Mouse (Mus musculus): ENCODE results near the gene Kat2b. TPM values are rescaled to one million over a fixed set of nuclear protein-coding genes. Genes with fewer than 3 reads are reported as not detected.
A peak's percentile ranks its signal among the peaks of the same experiment; 100 is the strongest.
"Not testable (repeated sequence)": the region's sequence is repeated elsewhere in the genome, so short reads cannot be mapped to it uniquely, and the experiment has no call there.

Gene Kat2b
- polyA plus RNA-seq, 1 experiment from 2014 or later = 5.2 TPM

- TF ChIP-seq CTCF (IDR thresholded peaks at IDR 0.05; ENCODE audit: low read depth) = no peak
- Histone ChIP-seq H3K4me2 (no peak overlapping the region), H3K4me3 (ENCODE audit: low read depth, low read length) (no peak overlapping the region), H3K27ac (ENCODE audit: low read depth) (no peak overlapping the region), H3K27me3 (ENCODE audit: insufficient read depth, low read length) (no peaks in the 10 kb centered on the region), H3K36me3 (ENCODE audit: insufficient read depth) (peaks cover 24% of the 10 kb centered on the region), H3K9ac (no peak overlapping the region), H3K4me1 (ENCODE audit: insufficient read depth) (no peaks in the 10 kb centered on the region), H3K9me3 (ENCODE audit: low read depth, low read length) (no peaks in the 10 kb centered on the region)
- ATAC-seq (ENCODE audit: insufficient read depth) = no peak
- no peak for DNase-seq
- WGBS = 82% methylated on average over 4 of the region's 4 CpGs
These were observed 76.7 kb downstream of the Kat2b start for GRCm38 (mm10) chr17:53643360-53643759.

DNA sequence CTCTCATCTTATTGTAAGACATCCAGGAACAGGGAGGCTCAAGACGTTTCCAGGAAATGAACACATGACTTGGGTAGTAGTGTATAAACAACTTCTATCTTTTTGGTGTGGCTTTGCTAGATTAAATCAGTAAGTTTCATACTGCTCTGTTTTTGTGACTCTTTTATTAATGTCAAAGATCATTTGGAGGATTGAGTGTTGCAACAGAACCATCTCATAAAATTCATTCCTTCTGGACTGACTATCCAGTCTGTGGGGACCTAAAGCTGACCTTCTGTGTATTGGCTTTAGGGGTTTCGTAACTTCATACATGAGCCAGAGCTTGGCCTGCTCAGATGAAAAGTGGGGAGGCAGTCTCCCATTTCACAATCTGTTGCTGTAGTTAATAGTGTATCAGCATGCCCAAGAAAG is 83.6 kb downstream of the Kat2b start:
- H3K27ac ChIP-seq (ENCODE audit: low read depth) = no peak overlapping the region
- TF ChIP-seq CTCF (IDR thresholded peaks at IDR 0.05; ENCODE audit: low read depth) = no peak
- 0 out of 2 replicates have a peak, but pooled peaks cover 11% of the 10 kb centered on the region for H3K36me3 ChIP-seq (ENCODE audit: insufficient read depth)

GRCm38 (mm10) chr17:53654596-53654995 is 87.9 kb downstream of the Kat2b start:
- no peak for DNase-seq
- WGBS = 81% methylated on average over 4 of the region's 4 CpGs

More for the DNA sequence above, 83.6 kb downstream of the Kat2b start:
- Histone ChIP-seq H3K9ac (no peak overlapping the region), H3K4me2 (no peak overlapping the region), H3K27me3 (ENCODE audit: insufficient read depth, low read length) (no peaks in the 10 kb centered on the region), H3K4me1 (ENCODE audit: insufficient read depth) (no peaks in the 10 kb centered on the region), H3K9me3 (ENCODE audit: low read depth, low read length) (no peaks in the 10 kb centered on the region), H3K4me3 (ENCODE audit: low read depth, low read length) (no peak overlapping the region)
- no peak for DNase-seq
- no peak for ATAC-seq (ENCODE audit: insufficient read depth)
- 78% methylated on average over 2 of the region's 2 CpGs for WGBS

DNA sequence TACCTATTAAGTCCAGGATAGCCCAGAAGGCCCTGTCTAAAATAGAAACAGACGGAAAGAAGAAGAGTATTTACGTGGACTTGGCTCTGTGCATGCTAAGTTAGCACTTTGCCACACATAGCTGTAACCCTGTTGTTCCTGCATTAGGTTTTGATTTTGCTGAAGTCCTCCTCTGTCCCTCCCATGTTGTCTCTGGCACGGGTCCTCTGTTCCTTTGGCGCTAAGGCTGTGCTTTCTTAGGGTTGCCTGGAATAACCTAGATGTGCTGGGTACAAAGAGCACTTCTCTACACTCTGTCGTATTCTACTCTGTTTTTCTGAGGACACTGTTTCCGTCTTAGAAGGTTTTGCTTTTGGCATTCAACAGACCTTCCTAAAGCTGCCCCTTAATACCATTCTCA is 88.4 kb downstream of the Kat2b start:
- ATAC-seq (ENCODE audit: insufficient read depth) (no peak), DNase-seq (no peak)
- no peak for TF ChIP-seq CTCF (IDR thresholded peaks at IDR 0.05; ENCODE audit: low read depth)
- H3K27me3 ChIP-seq (ENCODE audit: insufficient read depth, low read length) = no peaks in the 10 kb centered on the region
- 87% methylated on average over 6 of the region's 6 CpGs for WGBS
- H3K27ac ChIP-seq (ENCODE audit: low read depth) = no peak overlapping the region
- no peak overlapping the region for H3K9ac ChIP-seq
- H3K4me3 ChIP-seq (ENCODE audit: low read depth, low read length) = no peak overlapping the region
- H3K36me3 ChIP-seq (ENCODE audit: insufficient read depth) = 0 out of 2 replicates have a peak, but pooled peaks cover 8% of the 10 kb centered on the region
- H3K4me2 ChIP-seq = no peak overlapping the region
- H3K9me3 ChIP-seq (ENCODE audit: low read depth, low read length) = no peaks in the 10 kb centered on the region
- H3K4me1 ChIP-seq (ENCODE audit: insufficient read depth) = no peaks in the 10 kb centered on the region

More at GRCm38 (mm10) chr17:53654596-53654995, 87.9 kb downstream of the Kat2b start:
- Histone ChIP-seq H3K9me3 (ENCODE audit: low read depth, low read length) (no peaks in the 10 kb centered on the region), H3K9ac (no peak overlapping the region), H3K4me1 (ENCODE audit: insufficient read depth) (no peaks in the 10 kb centered on the region), H3K27ac (ENCODE audit: low read depth) (no peak overlapping the region), H3K4me3 (ENCODE audit: low read depth, low read length) (no peak overlapping the region), H3K4me2 (no peak overlapping the region), H3K27me3 (ENCODE audit: insufficient read depth, low read length) (no peaks in the 10 kb centered on the region), H3K36me3 (ENCODE audit: insufficient read depth) (0 out of 2 replicates have a peak, but pooled peaks cover 8% of the 10 kb centered on the region)
- no peak for TF ChIP-seq CTCF (IDR thresholded peaks at IDR 0.05; ENCODE audit: low read depth)
- no peak for ATAC-seq (ENCODE audit: insufficient read depth)

- ATAC-seq (ENCODE audit: insufficient read depth) = no peak
- Histone ChIP-seq H3K27ac (ENCODE audit: low read depth) (no peak overlapping the region), H3K9ac (no peak overlapping the region), H3K9me3 (ENCODE audit: low read depth, low read length) (no peaks in the 10 kb centered on the region), H3K36me3 (ENCODE audit: insufficient read depth) (0 out of 2 replicates have a peak, but pooled peaks cover 8% of the 10 kb centered on the region), H3K4me3 (ENCODE audit: low read depth, low read length) (no peak overlapping the region), H3K4me1 (ENCODE audit: insufficient read depth) (no peaks in the 10 kb centered on the region), H3K27me3 (ENCODE audit: insufficient read depth, low read length) (no peaks in the 10 kb centered on the region), H3K4me2 (no peak overlapping the region)
- no peak for TF ChIP-seq CTCF (IDR thresholded peaks at IDR 0.05; ENCODE audit: low read depth)
- DNase-seq = no peak
- WGBS = 86% methylated on average over 2 of the region's 2 CpGs
These were observed 89.3 kb downstream of the Kat2b start for GRCm38 (mm10) chr17:53655959-53656358.

GRCm38 (mm10) chr17:53656369-53656860 is 89.8 kb downstream of the Kat2b start:
- DNase-seq (no peak), ATAC-seq (ENCODE audit: insufficient read depth) (no peak; the same call in 1 of the 2 replicates)
- Histone ChIP-seq H3K9ac (no peak overlapping the region), H3K9me3 (ENCODE audit: low read depth, low read length) (no peaks in the 10 kb centered on the region), H3K27me3 (ENCODE audit: insufficient read depth, low read length) (no peaks in the 10 kb centered on the region), H3K36me3 (ENCODE audit: insufficient read depth) (0 out of 2 replicates have a peak, but pooled peaks cover 8% of the 10 kb centered on the region), H3K4me3 (ENCODE audit: low read depth, low read length) (no peak overlapping the region), H3K4me2 (no peak overlapping the region), H3K4me1 (ENCODE audit: insufficient read depth) (no peaks in the 10 kb centered on the region), H3K27ac (ENCODE audit: low read depth) (no peak overlapping the region)
- WGBS = 43% methylated on average over 6 of the region's 6 CpGs
- no peak for TF ChIP-seq CTCF (IDR thresholded peaks at IDR 0.05; ENCODE audit: low read depth)

DNA sequence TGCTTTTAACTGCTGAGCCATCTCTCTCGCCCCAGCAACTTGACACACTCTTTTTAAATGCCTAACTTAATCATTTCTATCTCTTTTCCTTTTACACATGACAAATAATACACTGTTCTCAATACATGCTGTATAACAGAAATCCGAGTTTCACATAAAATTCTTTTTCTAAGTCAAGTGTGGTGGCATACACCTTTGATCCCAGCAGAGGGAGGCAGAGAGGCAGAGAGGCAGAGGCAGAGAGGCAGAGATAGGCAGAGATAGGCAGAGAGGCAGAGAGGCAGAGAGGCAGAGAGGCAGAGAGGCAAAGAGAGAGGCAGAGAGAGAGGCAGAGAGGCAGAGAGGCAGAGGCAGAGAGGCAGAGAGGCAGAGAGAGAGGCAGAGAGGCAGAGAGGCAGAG is 90.7 kb downstream of the Kat2b start:
- peak; percentile 15 for DNase-seq
- H3K27me3 ChIP-seq (ENCODE audit: insufficient read depth, low read length); H3K9me3 ChIP-seq (ENCODE audit: low read depth, low read length); H3K9ac ChIP-seq; H3K27ac ChIP-seq (ENCODE audit: low read depth); H3K4me2 ChIP-seq; ATAC-seq (ENCODE audit: insufficient read depth); H3K4me1 ChIP-seq (ENCODE audit: insufficient read depth); H3K36me3 ChIP-seq (ENCODE audit: insufficient read depth); H3K4me3 ChIP-seq (ENCODE audit: low read depth, low read length): not testable (repeated sequence)
- 62% methylated on average over 2 of the region's 2 CpGs for WGBS
- peak; percentile 58 for TF ChIP-seq CTCF (IDR thresholded peaks at IDR 0.05; ENCODE audit: low read depth)
